Mouse (Mus musculus): ENCODE measurements around the gene Sh3gl2. TPM values are rescaled to one million over a fixed set of nuclear protein-coding genes. Genes with fewer than 3 reads are reported as not detected.

Gene Sh3gl2
- total RNA-seq (2021), result 100 to 1,000 TPM; 265 to 309 TPM

GRCm38 (mm10) chr4:85205071-85205635 is at the start of gene Sh3gl2:
Gene Sh3gl2 (plus strand): TSS chr4:85205126.
- intact Hi-C loops (cut with DNase I), result loop anchor here (1.0 to 5.0 kb wide), 2 partner anchors 37 to 120 kb away; no protein-coding TSS in a partner anchor
- DNase-seq (ENCODE audit: low spot score in 2 of 2), result peak; percentile 86 to 87

- no peak for DNase-seq (ENCODE audit: low spot score in 2 of 2)
- intact Hi-C loops (cut with DNase I), result loop anchor here (2.0 to 5.0 kb wide), 3 partner anchors 232 to 1386 kb away; no protein-coding TSS in a partner anchor
These were observed 43.8 kb upstream of the Sh3gl2 start for GRCm38 (mm10) chr4:85161156-85161555.

- peak; percentile 21 to 47 for DNase-seq (ENCODE audit: low spot score in 2 of 2)
- intact Hi-C loops (cut with DNase I), result loop anchor here (2.0 to 5.0 kb wide), 3 partner anchors 640 to 1385 kb away; no protein-coding TSS in a partner anchor
These were observed 42.2 kb upstream of the Sh3gl2 start for GRCm38 (mm10) chr4:85162468-85163312.

- no peak for DNase-seq (ENCODE audit: low spot score in 2 of 2)
- intact Hi-C loops (cut with DNase I), result loop anchor here (2.0 to 5.0 kb wide), 3 partner anchors 639 to 1384 kb away; no protein-coding TSS in a partner anchor
These were observed 41.7 kb upstream of the Sh3gl2 start for GRCm38 (mm10) chr4:85163313-85163615.

GRCm38 (mm10) chr4:85168001-85168400 is 36.9 kb upstream of the Sh3gl2 start:
- intact Hi-C loops (cut with DNase I), result no loop called here
- no peak for DNase-seq (ENCODE audit: low spot score in 2 of 2)

- peak; percentile 50 to 63 for DNase-seq (ENCODE audit: low spot score in 2 of 2)
- intact Hi-C loops (cut with DNase I), result no loop called here
These were observed 29.5 kb upstream of the Sh3gl2 start for GRCm38 (mm10) chr4:85175466-85175865.

- intact Hi-C loops (cut with DNase I), result no loop called here
- no peak for DNase-seq (ENCODE audit: low spot score in 2 of 2)
These were observed 26.4 kb upstream of the Sh3gl2 start for GRCm38 (mm10) chr4:85178394-85179051.

- DNase-seq (ENCODE audit: low spot score in 2 of 2), result no peak
- intact Hi-C loops (cut with DNase I), result no loop called here
These were observed 18.9 kb upstream of the Sh3gl2 start for GRCm38 (mm10) chr4:85186011-85186410.

- intact Hi-C loops (cut with DNase I), result no loop called here
- DNase-seq (ENCODE audit: low spot score in 2 of 2), result peak in 1 of 2 experiments; percentile 43
These were observed 8.7 kb upstream of the Sh3gl2 start for GRCm38 (mm10) chr4:85196201-85196600.

- intact Hi-C loops (cut with DNase I), result no loop called here
- DNase-seq (ENCODE audit: low spot score in 2 of 2), result peak in 1 of 2 experiments; percentile 2
These were observed 6.5 kb upstream of the Sh3gl2 start for GRCm38 (mm10) chr4:85198431-85198830.

GRCm38 (mm10) chr4:85202582-85202981 is 2.3 kb upstream of the Sh3gl2 start:
- DNase-seq (ENCODE audit: low spot score in 2 of 2), result peak in 1 of 2 experiments; percentile 2
- intact Hi-C loops (cut with DNase I), result loop anchor here (5.0 kb wide), 1 partner anchor 170 kb away; no protein-coding TSS in a partner anchor

GRCm38 (mm10) chr4:85205636-85206211 is 798 bp downstream of the Sh3gl2 start:
- peak in 1 of 2 experiments; percentile 61 for DNase-seq (ENCODE audit: low spot score in 2 of 2)
- intact Hi-C loops (cut with DNase I), result loop anchor here (1.0 to 5.0 kb wide), 2 partner anchors 37 to 120 kb away; no protein-coding TSS in a partner anchor

GRCm38 (mm10) chr4:85206675-85207400 is 1.9 kb downstream of the Sh3gl2 start:
- DNase-seq (ENCODE audit: low spot score in 2 of 2), result peak in 1 of 2 experiments; percentile 19
- intact Hi-C loops (cut with DNase I), result loop anchor here (5.0 kb wide), 1 partner anchor 35 kb away; no protein-coding TSS in a partner anchor

GRCm38 (mm10) chr4:85207515-85207914 is 2.6 kb downstream of the Sh3gl2 start:
- peak in 1 of 2 experiments; percentile 8 for DNase-seq (ENCODE audit: low spot score in 2 of 2)
- intact Hi-C loops (cut with DNase I), result loop anchor here (5.0 kb wide), 1 partner anchor 35 kb away; no protein-coding TSS in a partner anchor

- intact Hi-C loops (cut with DNase I), result loop anchor here (5.0 kb wide), 1 partner anchor 34 kb away; no protein-coding TSS in a partner anchor
- DNase-seq (ENCODE audit: low spot score in 2 of 2), result peak in 1 of 2 experiments; percentile 2
These were observed 3.6 kb downstream of the Sh3gl2 start for GRCm38 (mm10) chr4:85208531-85208930.

- intact Hi-C loops (cut with DNase I), result no loop called here
- DNase-seq (ENCODE audit: low spot score in 2 of 2), result no peak
These were observed 6.0 kb downstream of the Sh3gl2 start for GRCm38 (mm10) chr4:85210953-85211352.

- no peak for DNase-seq (ENCODE audit: low spot score in 2 of 2)
- intact Hi-C loops (cut with DNase I), result no loop called here
These were observed 12.1 kb downstream of the Sh3gl2 start for GRCm38 (mm10) chr4:85217003-85217402.

- intact Hi-C loops (cut with DNase I), result no loop called here
- DNase-seq (ENCODE audit: low spot score in 2 of 2), result no peak
These were observed 17.8 kb downstream of the Sh3gl2 start for GRCm38 (mm10) chr4:85222716-85223115.

GRCm38 (mm10) chr4:85226731-85227130 is 21.8 kb downstream of the Sh3gl2 start:
- intact Hi-C loops (cut with DNase I), result no loop called here
- no peak for DNase-seq (ENCODE audit: low spot score in 2 of 2)
